Mouse (Mus musculus): ENCODE measurements around the gene Disp3.

Disp3 gene

GRCm38 (mm10) chr4:148218238-148218637, 69.5 kb downstream of the Disp3 start:
- ATAC-seq (ENCODE audit: low TSS enrichment) = peak; percentile 33

- no peak for ATAC-seq (ENCODE audit: low TSS enrichment)
Observed at GRCm38 (mm10) chr4:148215264-148215900, 72.4 kb downstream of the Disp3 start.

- peak; percentile 82 for ATAC-seq (ENCODE audit: low TSS enrichment)
Observed at GRCm38 (mm10) chr4:148214460-148215136, 73.2 kb downstream of the Disp3 start.

- no peak for ATAC-seq (ENCODE audit: low TSS enrichment)
Observed at GRCm38 (mm10) chr4:148204873-148205232, 82.9 kb downstream of the Disp3 start.

GRCm38 (mm10) chr4:148204061-148204872, 83.5 kb downstream of the Disp3 start:
- ATAC-seq (ENCODE audit: low TSS enrichment) = no peak

GRCm38 (mm10) chr4:148203557-148203956, 84.2 kb downstream of the Disp3 start:
- ATAC-seq (ENCODE audit: low TSS enrichment) = no peak

GRCm38 (mm10) chr4:148198721-148199120, 89.0 kb downstream of the Disp3 start:
- ATAC-seq (ENCODE audit: low TSS enrichment) = no peak

- ATAC-seq (ENCODE audit: low TSS enrichment) = no peak
Observed at GRCm38 (mm10) chr4:148194400-148194799, 93.4 kb downstream of the Disp3 start.

GRCm38 (mm10) chr4:148192707-148193245, 95.0 kb downstream of the Disp3 start:
- ATAC-seq (ENCODE audit: low TSS enrichment) = no peak

Data from frontal cortex, adult (tissue).